Mouse (Mus musculus): ENCODE measurements around the gene Suz12. TPM values are rescaled to one million over a fixed set of nuclear protein-coding genes. Genes with fewer than 3 reads are reported as not detected.
"Not testable (repeated sequence)": the region's sequence is repeated elsewhere in the genome, so short reads cannot be mapped to it uniquely, and the experiment has no call there.

Gene Suz12
- 10 to 100 TPM; 39.1 to 41.2 TPM for total RNA-seq (2021)

GRCm38 (mm10) chr11:79992592-79993355 lies at the start of gene Suz12:
Gene Suz12, plus strand, starts transcription at chr11:79993106.
- DNase-seq = peak; percentile 93 to 95

DNA sequence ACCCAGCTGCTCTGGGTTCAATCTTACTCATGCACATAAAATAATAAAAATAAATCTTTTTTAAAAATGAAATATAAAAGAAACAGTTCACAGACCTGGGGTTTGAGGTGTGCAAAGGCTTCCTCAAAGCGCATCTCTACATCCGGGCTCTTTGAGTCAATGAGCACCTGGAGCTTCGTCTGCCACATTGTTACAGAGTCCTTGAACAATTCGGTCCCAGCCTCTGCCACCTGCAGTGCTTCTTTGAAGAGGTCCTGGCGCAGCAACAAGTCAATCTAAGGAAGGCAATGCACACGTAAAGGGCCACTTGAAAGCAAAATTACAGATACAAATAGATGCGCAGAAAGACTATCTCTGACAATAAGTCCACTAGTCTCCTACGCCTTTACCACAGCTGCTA lies 49.8 kb upstream of the Suz12 start:
- DNase-seq = no peak

GRCm38 (mm10) chr11:79943601-79944000 lies 49.3 kb upstream of the Suz12 start:
- DNase-seq = no peak

DNA sequence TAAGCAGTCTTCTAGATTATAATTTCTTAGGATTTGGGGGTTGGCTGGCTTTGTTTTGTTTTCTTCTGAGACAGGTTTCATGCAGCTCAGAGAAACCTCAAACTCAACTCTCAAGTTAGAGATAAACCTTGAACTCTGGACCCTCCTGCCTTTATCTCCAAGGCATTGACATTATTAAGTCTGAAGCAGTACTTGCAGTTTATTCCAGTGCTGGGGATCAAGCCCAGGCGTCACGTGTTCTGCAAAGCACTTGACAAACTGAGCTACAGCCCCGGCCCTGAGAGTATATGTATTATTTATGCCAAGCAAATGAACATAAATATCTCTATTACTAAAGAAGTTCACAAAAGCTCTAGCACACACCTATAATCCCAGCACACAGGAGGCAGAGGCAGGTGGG lies 45.6 kb upstream of the Suz12 start:
- DNase-seq = no peak

- no peak for DNase-seq
Observed at GRCm38 (mm10) chr11:79961346-79962124, 31.4 kb upstream of the Suz12 start.

DNA sequence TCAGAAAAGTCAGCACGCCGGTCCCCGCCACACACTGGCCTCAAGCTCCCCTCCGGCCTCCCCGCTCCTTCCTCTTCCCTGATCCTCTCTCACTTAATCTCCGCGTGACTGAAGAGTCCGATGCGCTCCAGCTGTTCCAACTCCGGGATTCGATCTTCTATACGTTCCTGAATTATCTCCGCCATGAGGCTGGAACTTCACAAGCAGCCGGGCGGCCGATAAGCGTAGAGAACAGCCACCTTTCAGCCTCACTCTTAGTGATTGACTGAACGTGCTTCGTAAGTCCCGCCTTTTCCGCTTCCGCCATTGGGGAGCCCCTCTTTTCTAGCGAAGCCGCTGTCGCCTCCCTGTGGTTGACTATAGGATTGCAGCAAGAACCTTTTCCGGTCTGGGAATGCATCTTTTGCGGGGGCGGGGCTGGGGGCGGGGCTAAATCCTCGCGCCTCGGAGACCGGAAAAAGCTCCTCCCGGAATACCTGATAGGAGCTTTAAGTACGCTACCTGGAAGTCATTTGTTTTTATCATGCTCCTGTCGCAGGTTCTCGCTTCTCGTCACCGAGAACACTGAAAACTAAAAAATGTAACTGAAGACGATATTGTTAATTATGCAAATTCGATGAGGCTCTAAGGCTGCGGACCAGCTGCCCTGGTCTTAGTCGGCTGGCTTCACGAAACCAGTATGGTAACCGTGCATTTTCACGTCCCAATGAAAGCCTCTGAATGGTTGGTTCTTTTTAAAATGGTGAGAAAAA lies 30.6 kb upstream of the Suz12 start, which contains the start of gene Utp6:
Gene Utp6 (minus strand): TSS at position 266 of the 752 bp plus-strand sequence.
- peak; percentile 96 to 97 for DNase-seq

GRCm38 (mm10) chr11:79962877-79963183 lies 30.1 kb upstream of the Suz12 start:
- DNase-seq = no peak

DNA sequence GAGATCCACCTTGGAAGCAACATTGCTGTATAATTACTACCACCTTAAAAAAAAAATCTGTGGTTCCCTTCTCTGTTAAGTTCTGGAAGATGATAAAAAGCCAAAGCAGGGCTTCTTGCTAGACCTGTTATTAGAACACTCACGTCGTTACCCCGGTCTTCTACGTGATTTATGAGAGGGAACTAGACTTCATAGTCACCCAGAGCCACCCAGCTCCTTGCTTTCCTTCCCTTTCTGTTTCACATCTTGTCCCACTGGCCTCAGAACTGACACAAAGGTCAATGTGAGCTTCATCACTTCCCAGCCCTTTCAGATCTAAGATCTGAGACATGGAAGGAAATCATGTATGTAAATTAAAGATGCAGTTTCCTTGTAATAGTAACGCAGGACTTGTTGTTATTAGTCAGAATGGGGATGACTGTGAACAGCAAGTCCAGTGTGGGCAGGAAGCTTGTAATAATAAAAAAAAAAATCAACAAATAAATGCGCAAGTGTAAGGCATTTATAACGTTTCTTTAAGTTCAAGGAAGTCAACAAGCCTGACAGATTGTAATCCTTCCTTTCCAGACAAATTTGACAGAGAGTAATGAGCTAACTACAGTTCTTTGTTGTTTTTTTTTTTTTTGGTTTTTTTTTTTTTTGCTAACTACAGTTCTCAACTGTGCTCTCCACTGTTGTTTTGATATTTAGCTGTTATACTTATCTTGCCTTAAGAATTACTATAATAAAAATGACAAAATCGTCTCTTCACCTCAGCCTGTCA lies 29.5 kb upstream of the Suz12 start:
- DNase-seq = no peak

- DNase-seq = peak; percentile 24 to 28
Observed at GRCm38 (mm10) chr11:79965896-79966295, 27.0 kb upstream of the Suz12 start.

DNA sequence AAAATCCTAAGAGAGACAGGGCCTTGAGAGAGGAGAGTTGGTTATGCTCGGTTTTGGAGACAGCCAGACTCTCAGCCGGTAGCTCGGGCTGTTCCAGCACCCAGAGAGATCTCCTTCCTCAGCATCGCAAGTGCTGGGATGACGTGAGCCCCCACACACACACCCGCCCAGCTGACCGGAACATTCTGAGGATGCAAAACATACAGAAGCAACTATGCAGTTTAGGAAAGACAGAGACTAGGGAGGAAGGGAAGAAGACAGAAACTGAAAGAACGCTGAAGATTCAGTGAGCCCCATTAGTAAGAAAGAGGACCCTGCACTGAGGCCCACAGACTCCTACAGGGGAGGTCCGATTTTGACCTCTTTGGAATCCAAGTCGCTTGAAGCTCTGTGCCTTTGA lies 25.2 kb upstream of the Suz12 start:
- no peak for DNase-seq

GRCm38 (mm10) chr11:79973133-79973532 lies 19.8 kb upstream of the Suz12 start:
- no peak for DNase-seq

GRCm38 (mm10) chr11:79973626-79974476 lies 19.1 kb upstream of the Suz12 start:
- DNase-seq = peak; percentile 18 to 19

- no peak for DNase-seq
Observed at GRCm38 (mm10) chr11:79975377-79975776, 17.5 kb upstream of the Suz12 start.

DNA sequence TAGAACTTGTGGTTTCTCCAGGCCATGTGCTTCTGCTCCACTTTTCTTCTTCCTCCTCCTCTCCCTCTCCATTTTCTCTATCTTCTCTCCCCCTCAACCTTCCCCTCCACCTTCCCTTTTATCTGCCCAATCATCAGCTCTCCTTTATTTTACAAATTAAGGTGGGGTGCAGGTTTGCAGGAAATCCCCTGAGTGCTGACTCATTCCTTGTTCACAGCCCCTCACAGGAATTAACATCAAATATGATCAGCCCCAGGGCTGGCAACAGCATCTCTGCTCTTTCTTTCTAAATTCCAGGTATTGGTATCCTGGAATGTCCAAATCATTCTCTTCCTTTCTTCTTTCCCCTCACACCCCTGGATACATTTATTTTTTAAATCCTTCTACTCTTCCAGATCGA lies 16.7 kb upstream of the Suz12 start:
- no peak for DNase-seq

DNA sequence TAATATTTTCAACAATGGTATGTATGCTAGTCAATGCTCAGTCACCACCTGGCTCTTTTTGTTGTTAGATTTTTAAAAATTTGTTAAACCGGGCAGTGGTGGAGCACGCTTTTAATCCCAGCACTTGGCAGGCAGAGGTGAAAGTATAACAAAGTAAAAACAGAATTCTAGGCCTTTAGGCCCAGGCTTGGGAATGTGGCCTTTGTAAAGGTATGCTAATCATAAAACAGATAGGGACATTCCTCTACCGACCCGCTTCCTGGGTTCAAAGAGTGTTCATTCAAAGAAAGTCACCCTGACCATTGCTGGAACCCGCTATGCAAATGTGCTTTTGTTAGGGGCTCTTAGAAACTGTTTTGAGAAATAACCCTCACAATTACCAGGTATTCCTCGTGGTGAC lies 16.3 kb upstream of the Suz12 start:
- DNase-seq = not testable (repeated sequence)

- not testable (repeated sequence) for DNase-seq
Observed at GRCm38 (mm10) chr11:79977061-79977460, 15.8 kb upstream of the Suz12 start.

GRCm38 (mm10) chr11:79977747-79978146 lies 15.2 kb upstream of the Suz12 start:
- DNase-seq = not testable (repeated sequence)

DNA sequence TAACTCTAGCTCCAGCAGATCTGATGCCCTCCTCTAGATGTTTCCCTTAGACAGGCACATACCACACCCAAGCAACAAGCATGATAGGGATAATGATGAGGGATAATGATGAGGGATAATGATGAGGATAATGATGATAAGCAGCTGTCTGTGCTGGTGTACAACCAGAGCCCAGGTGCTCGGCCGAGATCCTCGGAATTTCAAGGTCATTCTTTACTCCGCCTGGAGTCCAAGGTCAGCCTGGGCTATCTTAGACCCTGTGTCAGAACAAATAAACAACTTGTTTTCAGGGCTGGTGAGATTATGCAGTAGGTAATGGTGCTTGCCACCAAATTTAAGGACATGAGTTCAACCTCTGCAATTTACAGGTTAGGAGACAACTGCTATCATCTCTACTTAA lies 6.0 kb upstream of the Suz12 start:
- no peak for DNase-seq

DNA sequence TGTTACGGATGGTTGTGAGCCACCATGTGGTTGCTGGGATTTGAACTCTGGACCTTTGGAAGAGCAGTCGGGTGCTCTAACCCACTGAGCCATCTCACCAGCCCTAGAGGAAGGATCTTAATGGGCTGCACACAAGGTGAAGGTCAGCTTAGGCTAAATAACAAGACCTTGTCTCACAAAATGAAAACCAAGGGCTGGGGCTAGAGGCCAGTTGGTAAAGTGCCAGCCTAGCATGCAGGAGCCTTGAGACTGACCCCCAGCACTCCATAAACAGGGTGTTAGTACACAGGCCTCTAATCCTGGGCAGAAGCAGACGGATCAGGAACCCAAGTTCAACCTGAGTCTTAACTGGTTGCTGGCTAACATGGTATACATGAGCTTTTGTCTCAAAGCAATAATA lies 5.0 kb upstream of the Suz12 start:
- no peak for DNase-seq

DNA sequence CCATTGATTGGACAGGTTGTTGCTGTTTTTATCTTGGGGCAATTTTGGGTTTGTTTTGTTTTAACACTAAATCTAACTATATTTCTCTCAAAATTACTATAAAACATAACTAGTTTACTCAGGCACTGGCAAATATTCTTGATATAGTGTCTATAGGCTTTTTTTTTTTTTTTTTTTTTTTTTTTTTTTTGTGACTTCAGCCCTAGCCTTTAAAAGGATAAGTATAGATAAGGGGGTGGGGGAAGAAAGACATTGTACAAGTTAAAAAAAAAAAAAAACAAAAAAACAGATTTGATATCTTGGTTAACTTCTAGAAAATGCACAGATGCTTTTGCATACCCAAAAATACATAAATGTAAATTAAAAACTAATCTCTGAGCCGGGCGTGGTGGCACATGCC lies 2.8 kb upstream of the Suz12 start:
- no peak for DNase-seq

- DNase-seq = no peak
Observed at GRCm38 (mm10) chr11:79991600-79991999, 1.3 kb upstream of the Suz12 start.
